Mouse (Mus musculus) induced T-regulatory cell, adult 2 months (primary cell): ENCODE results near the gene Ms4a6d.

Source experiments
- DNase-seq: peaks from one replicate; pipeline ENCODE4 v3.0.0-alpha.2; 2012; ENCODE audit warnings: low read depth

The Ms4a6d gene

GRCm38 (mm10) chr19:11554726-11555125 lies 49.9 kb downstream of the Ms4a6d start:
- no peak for DNase-seq

DNA sequence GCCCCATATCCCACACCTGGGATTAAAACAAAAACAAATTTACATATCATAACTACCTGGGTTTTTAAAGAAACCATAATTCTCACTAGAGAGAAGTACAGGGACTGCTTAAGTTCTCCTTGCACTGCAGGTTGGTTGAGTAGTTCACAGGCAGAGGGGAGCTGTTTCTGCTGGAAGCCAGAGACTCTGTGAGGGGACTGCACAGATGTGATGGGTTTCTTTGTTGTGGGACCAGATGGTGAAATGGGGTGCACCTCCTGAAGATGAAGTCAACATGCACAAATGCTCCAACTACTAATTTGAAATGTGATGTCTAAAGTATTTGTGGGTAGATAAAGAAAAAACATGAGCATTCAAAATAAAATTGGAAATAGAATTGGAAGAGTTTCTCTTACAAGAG lies 56.7 kb downstream of the Ms4a6d start:
- no peak for DNase-seq

DNA sequence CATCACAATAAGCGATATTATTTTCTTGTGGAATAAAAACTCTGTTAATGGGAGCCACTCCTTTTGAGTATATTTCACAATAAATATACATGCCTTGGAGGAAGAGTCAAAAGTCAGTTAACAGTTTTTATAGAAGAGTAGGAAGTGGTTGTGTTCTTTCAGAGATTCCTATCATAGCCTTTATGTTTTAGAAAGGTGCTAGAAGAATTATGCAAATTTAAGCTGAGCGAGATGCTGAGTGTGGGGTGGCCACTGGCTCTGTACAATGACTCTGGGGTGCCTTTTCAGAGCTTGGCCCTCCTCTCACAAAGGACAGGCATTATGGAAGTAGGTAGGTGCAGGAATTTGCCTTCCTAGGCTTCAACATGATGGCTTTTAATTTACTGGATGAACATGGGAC lies 60.3 kb downstream of the Ms4a6d start:
- DNase-seq: peak; percentile 55

GRCm38 (mm10) chr19:11540166-11540821 lies 64.4 kb downstream of the Ms4a6d start:
- DNase-seq: peak; percentile 92

GRCm38 (mm10) chr19:11537336-11537735 lies 67.3 kb downstream of the Ms4a6d start:
- DNase-seq: peak; percentile 41
